Mouse (Mus musculus) embryonic stem cell, embryonic (primary cell): ENCODE data around the gene Rsrp1.

Source experiments
- CTCF ChIA-PET, 4 experiments: fragments of 300-600 bp in 2 of 4; fragments of 350-600 bp in 2 of 4; sonication (Branson Sonifier 250); formaldehyde crosslinking; loops; one replicate each; lab custom pipeline; 2022; ENCODE audit warnings: inconsistent platforms in 2 of 4; lab: Charles Lee
- POLR2A ChIA-PET, 4 experiments: fragments of 300-600 bp in 2 of 4; fragments of 350-600 bp in 2 of 4; sonication (Branson Sonifier 250); formaldehyde crosslinking; loops; one replicate each; lab custom pipeline; 2022; ENCODE audit warnings: antibody characterized with exemption in 4 of 4, inconsistent platforms in 1 of 4; lab: Charles Lee

Rsrp1 gene

GRCm38 (mm10) chr4:134915223-134916050, 8.0 kb upstream of the Rsrp1 start:
- POLR2A ChIA-PET = interaction anchor here in 3 of 4 experiments (1.0 to 7.6 kb wide), 12 partner anchors 8 to 46 kb away, joined by 3 to 95 read pairs (median 6); partner anchors contain the start of genes Rsrp1 (in 3 of the 3) and Syf2 (in 1 of the 3)
- CTCF ChIA-PET = interaction anchor here in 1 of 4 experiments (0.6 to 1.7 kb wide), 4 partner anchors 32 to 499 kb away, joined by 3 read pairs; no protein-coding TSS in a partner anchor

- CTCF ChIA-PET = interaction anchor here in 1 of 4 experiments (1.5 kb wide), 1 partner anchor 34 kb away, joined by 3 read pairs; no protein-coding TSS in a partner anchor
- POLR2A ChIA-PET = interaction anchor here in 2 of 4 experiments (0.6 to 7.6 kb wide), 5 partner anchors 7 to 366 kb away, joined by 3 to 95 read pairs (median 4); partner anchors contain the start of gene Rsrp1 (in 1 of the 2)
These were observed 6.2 kb upstream of the Rsrp1 start for GRCm38 (mm10) chr4:134917194-134917593.

- POLR2A ChIA-PET = interaction anchor here in 3 of 4 experiments (0.6 to 3.0 kb wide), 10 partner anchors 9 to 367 kb away, joined by 3 to 20 read pairs (median 4); no protein-coding TSS in a partner anchor
- CTCF ChIA-PET = interaction anchor here in 2 of 4 experiments (0.5 to 1.6 kb wide), 2 partner anchors 30 to 35 kb away, joined by 3 to 4 read pairs; no protein-coding TSS in a partner anchor
These were observed 5.0 kb upstream of the Rsrp1 start for GRCm38 (mm10) chr4:134918381-134918780.

- POLR2A ChIA-PET = interaction anchor here in 3 of 4 experiments (0.5 to 3.0 kb wide), 20 partner anchors 8 to 1939 kb away, joined by 3 to 20 read pairs (median 3); partner anchors contain the start of genes Clic4 (in 1 of the 3), Maco1 (in 1 of the 3) and Syf2 (in 1 of the 3)
- CTCF ChIA-PET = interaction anchor here in 3 of 4 experiments (0.6 to 1.2 kb wide), 4 partner anchors 67 to 350 kb away, joined by 3 to 5 read pairs (median 4); no protein-coding TSS in a partner anchor
These were observed 3.5 kb upstream of the Rsrp1 start for GRCm38 (mm10) chr4:134919733-134920540.

GRCm38 (mm10) chr4:134920631-134921030, 2.8 kb upstream of the Rsrp1 start:
- ChIA-PET CTCF (no interaction called here), POLR2A (interaction anchor here in 3 of 4 experiments (0.6 to 3.0 kb wide), 6 partner anchors 8 to 569 kb away, joined by 3 to 20 read pairs (median 4); partner anchors contain the start of gene Clic4 (in 1 of the 3))

GRCm38 (mm10) chr4:134921703-134922102, 1.7 kb upstream of the Rsrp1 start:
- CTCF ChIA-PET = interaction anchor here in 2 of 4 experiments (0.7 to 1.3 kb wide), 3 partner anchors 41 to 304 kb away, joined by 3 read pairs; no protein-coding TSS in a partner anchor
- POLR2A ChIA-PET = interaction anchor here in 3 of 4 experiments (0.5 to 6.0 kb wide), 18 partner anchors 8 to 431 kb away, joined by 3 to 95 read pairs (median 10); partner anchors contain the start of genes Syf2 (in 2 of the 3), Clic4 (in 1 of the 3), Srrm1 (in 1 of the 3) and Tmem50a (in 1 of the 3)

- POLR2A ChIA-PET = interaction anchor here (0.5 to 6.0 kb wide), 115 partner anchors 8 to 1131 kb away, joined by 3 to 95 read pairs (median 5); partner anchors contain the start of genes Tmem50a (in 3 of the 4), Clic4 (in 2 of the 4), Mtfr1l (in 2 of the 4) and Srrm1 (in 2 of the 4)
- CTCF ChIA-PET = interaction anchor here in 3 of 4 experiments (0.6 to 1.3 kb wide), 8 partner anchors 15 to 1339 kb away, joined by 3 to 7 read pairs (median 3); partner anchors contain the start of gene Cep85 (in 1 of the 3)
These were observed 1.1 kb upstream of the Rsrp1 start for GRCm38 (mm10) chr4:134922111-134922924.

- ChIA-PET POLR2A (interaction anchor here (0.5 to 6.0 kb wide), 179 partner anchors 7 to 1131 kb away, joined by 3 to 95 read pairs (median 4); partner anchors contain the start of genes Tmem50a (in 3 of the 4), Clic4 (in 2 of the 4), Man1c1 (in 2 of the 4) and Mtfr1l (in 2 of the 4)), CTCF (interaction anchor here in 3 of 4 experiments (0.6 to 1.3 kb wide), 7 partner anchors 16 to 1338 kb away, joined by 3 to 7 read pairs (median 3); partner anchors contain the start of gene Cep85 (in 1 of the 3))
These were observed 507 bp upstream of the Rsrp1 start for GRCm38 (mm10) chr4:134922925-134923244.

- ChIA-PET POLR2A (interaction anchor here (0.5 to 6.0 kb wide), 100 partner anchors 7 to 1976 kb away, joined by 3 to 95 read pairs (median 5); partner anchors contain the start of genes Tmem50a (in 3 of the 4), Clic4 (in 2 of the 4), Srrm1 (in 2 of the 4) and Syf2 (in 2 of the 4)), CTCF (interaction anchor here in 2 of 4 experiments (0.5 to 1.3 kb wide), 4 partner anchors 43 to 139 kb away, joined by 3 to 4 read pairs (median 4); no protein-coding TSS in a partner anchor)
These were observed 788 bp downstream of the Rsrp1 start for GRCm38 (mm10) chr4:134924019-134924741.

GRCm38 (mm10) chr4:134925206-134925605, 1.8 kb downstream of the Rsrp1 start:
- ChIA-PET CTCF (no interaction called here), POLR2A (interaction anchor here in 3 of 4 experiments (0.6 to 6.0 kb wide), 23 partner anchors 9 to 1311 kb away, joined by 3 to 95 read pairs (median 5); partner anchors contain the start of genes Tmem50a (in 3 of the 3), Clic4 (in 1 of the 3) and Srrm1 (in 1 of the 3))

- POLR2A ChIA-PET = interaction anchor here in 3 of 4 experiments (0.6 to 2.1 kb wide), 17 partner anchors 8 to 385 kb away, joined by 3 to 20 read pairs (median 4); partner anchors contain the start of gene Tmem50a (in 2 of the 3)
These were observed 4.5 kb downstream of the Rsrp1 start for GRCm38 (mm10) chr4:134927815-134928463.

GRCm38 (mm10) chr4:134928464-134928836, 5.1 kb downstream of the Rsrp1 start:
- CTCF ChIA-PET = interaction anchor here in 1 of 4 experiments (0.9 kb wide), 1 partner anchor 741 kb away, joined by 3 read pairs; the partner anchor contains the start of gene Cep85
- POLR2A ChIA-PET = interaction anchor here in 3 of 4 experiments (0.6 to 2.1 kb wide), 15 partner anchors 9 to 379 kb away, joined by 3 to 20 read pairs (median 4); partner anchors contain the start of gene Tmem50a (in 1 of the 3)

More at GRCm38 (mm10) chr4:134927815-134928463, 4.5 kb downstream of the Rsrp1 start:
- CTCF ChIA-PET = interaction anchor here in 1 of 4 experiments (0.9 kb wide), 1 partner anchor 741 kb away, joined by 3 read pairs; the partner anchor contains the start of gene Cep85

GRCm38 (mm10) chr4:134929536-134929935, 6.1 kb downstream of the Rsrp1 start:
- CTCF ChIA-PET = no interaction called here
- POLR2A ChIA-PET = interaction anchor here in 3 of 4 experiments (0.5 to 2.1 kb wide), 9 partner anchors 8 to 557 kb away, joined by 3 to 20 read pairs (median 4); no protein-coding TSS in a partner anchor

- ChIA-PET POLR2A (interaction anchor here in 2 of 4 experiments (0.5 to 2.5 kb wide), 11 partner anchors 7 to 1246 kb away, joined by 3 to 23 read pairs (median 3); partner anchors contain the start of gene Rsrp1 (in 1 of the 2)), CTCF (no interaction called here)
These were observed 6.8 kb downstream of the Rsrp1 start for GRCm38 (mm10) chr4:134930190-134930589.
